Mouse (Mus musculus) retina, postnatal 1 day (tissue): Measurements from ENCODE around the gene Snip1.

ENCODE experiments used
- DNase-seq: peaks from one replicate; pipeline ENCODE4 v3.0.0-alpha.2; 2012

Snip1 gene

GRCm38 (mm10) chr4:125066490-125067370 is at the start of gene Snip1:
Gene Snip1, plus strand, starts transcription at chr4:125066672.
- DNase-seq = peak; percentile 96

- no peak for DNase-seq
These were observed 49.0 kb upstream of the Snip1 start for GRCm38 (mm10) chr4:125017431-125017830.

- DNase-seq = peak; percentile 28
These were observed 45.5 kb upstream of the Snip1 start for GRCm38 (mm10) chr4:125020780-125021538.

GRCm38 (mm10) chr4:125029891-125030614 is 36.4 kb upstream of the Snip1 start:
- DNase-seq = peak; percentile 97

- no peak for DNase-seq
These were observed 32.1 kb upstream of the Snip1 start for GRCm38 (mm10) chr4:125034341-125034740.

- DNase-seq = no peak
These were observed 22.0 kb upstream of the Snip1 start for GRCm38 (mm10) chr4:125044454-125044853.

- DNase-seq = no peak
These were observed 11.1 kb upstream of the Snip1 start for GRCm38 (mm10) chr4:125055385-125055784.

- DNase-seq = no peak
These were observed 10.0 kb upstream of the Snip1 start for GRCm38 (mm10) chr4:125056476-125056875.

GRCm38 (mm10) chr4:125057273-125057672 is 9.2 kb upstream of the Snip1 start:
- no peak for DNase-seq

- DNase-seq = no peak
These were observed 8.4 kb upstream of the Snip1 start for GRCm38 (mm10) chr4:125058033-125058432.

- peak; percentile 73 for DNase-seq
These were observed 7.4 kb upstream of the Snip1 start for GRCm38 (mm10) chr4:125059025-125059424.

GRCm38 (mm10) chr4:125063829-125064228 is 2.6 kb upstream of the Snip1 start:
- peak; percentile 1 for DNase-seq

- peak; percentile 78 for DNase-seq
These were observed 760 bp upstream of the Snip1 start, which contains the start of gene Dnali1 for GRCm38 (mm10) chr4:125065517-125066307. Gene Dnali1, minus strand, starts transcription at chr4:125065703.

GRCm38 (mm10) chr4:125077700-125078099 is 11.2 kb downstream of the Snip1 start:
- DNase-seq = no peak

- DNase-seq = no peak
These were observed 12.2 kb downstream of the Snip1 start for GRCm38 (mm10) chr4:125078698-125079097.

- DNase-seq = peak; percentile 93
These were observed 18.2 kb downstream of the Snip1 start, which contains the start of gene Meaf6 for GRCm38 (mm10) chr4:125084403-125085345. Gene Meaf6, plus strand, starts transcription at chr4:125085134.

GRCm38 (mm10) chr4:125085346-125085841 is 18.9 kb downstream of the Snip1 start:
- DNase-seq = peak; percentile 89

GRCm38 (mm10) chr4:125093031-125093430 is 26.6 kb downstream of the Snip1 start:
- DNase-seq = no peak

- DNase-seq = no peak
These were observed 29.6 kb downstream of the Snip1 start for GRCm38 (mm10) chr4:125096066-125096465.

- DNase-seq = no peak
These were observed 30.9 kb downstream of the Snip1 start for GRCm38 (mm10) chr4:125097412-125097811.

- peak; percentile 90 for DNase-seq
These were observed 33.0 kb downstream of the Snip1 start for GRCm38 (mm10) chr4:125099458-125099857.
